Mouse (Mus musculus): ENCODE measurements around the gene Tssc4.

Gene Tssc4

GRCm38 (mm10) chr7:143109696-143110095 is 40.6 kb downstream of the Tssc4 start:
- no peak for DNase-seq (ENCODE audit: low read depth, low spot score)

- DNase-seq (ENCODE audit: low read depth, low spot score), result no peak
These were observed 41.8 kb downstream of the Tssc4 start for GRCm38 (mm10) chr7:143110803-143111202.

- no peak for DNase-seq (ENCODE audit: low read depth, low spot score)
These were observed 42.7 kb downstream of the Tssc4 start for GRCm38 (mm10) chr7:143111719-143112118.

- no peak for DNase-seq (ENCODE audit: low read depth, low spot score)
These were observed 43.3 kb downstream of the Tssc4 start for GRCm38 (mm10) chr7:143112395-143112794.

- no peak for DNase-seq (ENCODE audit: low read depth, low spot score)
These were observed 45.7 kb downstream of the Tssc4 start for GRCm38 (mm10) chr7:143114773-143115172.

GRCm38 (mm10) chr7:143116521-143116920 is 47.5 kb downstream of the Tssc4 start:
- no peak for DNase-seq (ENCODE audit: low read depth, low spot score)

- no peak for DNase-seq (ENCODE audit: low read depth, low spot score)
These were observed 50.4 kb downstream of the Tssc4 start for GRCm38 (mm10) chr7:143119407-143119806.

GRCm38 (mm10) chr7:143119826-143120225 is 50.8 kb downstream of the Tssc4 start:
- DNase-seq (ENCODE audit: low read depth, low spot score), result no peak

All from retina, postnatal 7 days (tissue).